Mouse (Mus musculus) limb, embryonic 14.5 days (tissue): Measurements from ENCODE around the gene Wasf2. TPM values are rescaled to one million over a fixed set of nuclear protein-coding genes. Genes with fewer than 3 reads are reported as not detected.

Experiments used
- ATAC-seq: fragments of 200-750 bp; cut with Nextera tagmentation; 2 replicates; pipeline ENCODE4 v1.8.0; 2017; ENCODE audit warnings: low read depth, moderate number of reproducible peaks, moderate TSS enrichment; ENCODE audit not compliant: low FRiP score
- DNase-seq: peaks from one replicate; pipeline ENCODE4 v3.0.0-alpha.2; 2015; ENCODE audit warnings: low spot score
- H3K27ac ChIP-seq: fragments of 300-500 bp; sonication (generic); replicated peaks from 2 replicates; pipeline ENCODE4 v1.5.1; 2014; ENCODE audit warnings: low read depth, mild to moderate bottlenecking, low read length, moderate library complexity, mixed read lengths
- H3K27me3 ChIP-seq: fragments of 300-500 bp; sonication (generic); 2 replicates; pipeline ENCODE4 v1.6.1; 2014; ENCODE audit warnings: low read length, mixed read lengths; ENCODE audit not compliant: control insufficient read depth, insufficient read depth
- H3K36me3 ChIP-seq: fragments of 300-500 bp; sonication (generic); 2 replicates; pipeline ENCODE4 v1.6.1; 2014; ENCODE audit warnings: mild to moderate bottlenecking, low read length, moderate library complexity, mixed read lengths; ENCODE audit not compliant: control insufficient read depth, insufficient read depth
- H3K4me1 ChIP-seq: fragments of 300-500 bp; sonication (generic); 2 replicates; pipeline ENCODE4 v1.6.1; 2014; ENCODE audit warnings: antibody characterized with exemption, low read length, mixed read lengths; ENCODE audit not compliant: control insufficient read depth, insufficient read depth
- H3K4me2 ChIP-seq: fragments of 300-500 bp; sonication (generic); replicated peaks from 2 replicates; pipeline ENCODE4 v1.6.1; 2014; ENCODE audit warnings: low read depth, mild to moderate bottlenecking, low read length, moderate library complexity; ENCODE audit not compliant: severe bottlenecking
- H3K4me3 ChIP-seq: fragments of 300-500 bp; sonication (generic); replicated peaks from 2 replicates; pipeline ENCODE4 v1.5.1; 2014; ENCODE audit warnings: low read length
- H3K9ac ChIP-seq: fragments of 300-500 bp; sonication (generic); 2 replicates; pipeline ENCODE4 v1.6.1; 2014; ENCODE audit warnings: mild to moderate bottlenecking, low read depth, low read length, moderate library complexity; ENCODE audit not compliant: severe bottlenecking
- H3K9me3 ChIP-seq: fragments of 300-500 bp; sonication (generic); 2 replicates; pipeline ENCODE4 v1.6.1; 2016; ENCODE audit warnings: low read length; ENCODE audit not compliant: control insufficient read depth
- POLR2A ChIP-seq: fragments of 200-500 bp; IDR thresholded peaks from 2 replicates; pipeline ENCODE4 v1.8.0; 2012; ENCODE audit warnings: inconsistent platforms, mild to moderate bottlenecking, moderate library complexity, borderline replicate concordance; ENCODE audit not compliant: insufficient read depth, insufficient read length; ENCODE audit errors: extremely low read depth
- whole genome bisulfite sequencing: fragments of 180-500 bp; shearing (Covaris S2); extraction: QIAGEN DNeasy Blood & Tissue Kit; methylation state at CpG from one replicate; pipeline ENCODE4 v1.1.7; 2014; 5-methylcytosine and 5-hydroxymethylcytosine counted together
- polyA plus RNA-seq, 2 experiments: library from polyadenylated mRNA; depleted of rRNA in 1 of 2; stranded (reverse) in 1 of 2; unstranded in 1 of 2; fragments of >200 nt; fragmentation: Nextera tagmentation in 1 of 2; extraction: Ambion mirVana in 1 of 2; gene quantifications; 2 replicates each; pipeline versions ENCODE4 v1.2.1 to v1.2.3; 2012 to 2014

Gene Wasf2
- polyA plus RNA-seq, 2 experiments = 62.0 to 92.2 TPM

DNA sequence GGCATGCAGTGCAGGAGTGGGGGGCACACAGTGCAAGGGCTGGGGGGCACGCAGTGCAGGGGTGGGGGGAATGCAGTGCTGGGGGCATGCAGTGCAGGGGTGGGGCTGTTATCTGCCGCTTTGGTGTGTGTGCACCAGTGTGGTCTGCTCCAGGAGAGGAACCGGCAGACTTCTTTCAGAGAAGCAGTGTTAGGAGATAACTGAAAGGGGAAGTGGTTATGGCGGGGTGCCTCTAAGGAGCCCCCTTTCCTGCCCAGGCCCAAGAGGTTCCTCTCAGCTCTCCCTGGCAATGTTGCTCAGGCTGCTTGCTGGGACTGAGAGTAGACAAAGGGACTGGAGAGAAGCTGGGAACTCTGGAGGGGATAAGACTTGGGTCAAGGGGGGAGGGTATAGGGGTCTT is 107.6 kb downstream of the Wasf2 start:
- H3K9ac ChIP-seq = no peak overlapping the region
- H3K4me2 ChIP-seq = no peak overlapping the region
- H3K36me3 ChIP-seq = no peaks in the 10 kb centered on the region
- H3K9me3 ChIP-seq = no peaks in the 10 kb centered on the region
- ATAC-seq = no peak
- no peak overlapping the region for H3K4me3 ChIP-seq
- WGBS = 64% methylated on average over 4 of the region's 4 CpGs
- no peak for DNase-seq
- H3K27me3 ChIP-seq = peaks cover 3% of the 10 kb centered on the region; the same call in 1 of the 2 replicates
- TF ChIP-seq POLR2A = no peak
- H3K4me1 ChIP-seq = peaks cover 8% of the 10 kb centered on the region
- no peak overlapping the region for H3K27ac ChIP-seq

DNA sequence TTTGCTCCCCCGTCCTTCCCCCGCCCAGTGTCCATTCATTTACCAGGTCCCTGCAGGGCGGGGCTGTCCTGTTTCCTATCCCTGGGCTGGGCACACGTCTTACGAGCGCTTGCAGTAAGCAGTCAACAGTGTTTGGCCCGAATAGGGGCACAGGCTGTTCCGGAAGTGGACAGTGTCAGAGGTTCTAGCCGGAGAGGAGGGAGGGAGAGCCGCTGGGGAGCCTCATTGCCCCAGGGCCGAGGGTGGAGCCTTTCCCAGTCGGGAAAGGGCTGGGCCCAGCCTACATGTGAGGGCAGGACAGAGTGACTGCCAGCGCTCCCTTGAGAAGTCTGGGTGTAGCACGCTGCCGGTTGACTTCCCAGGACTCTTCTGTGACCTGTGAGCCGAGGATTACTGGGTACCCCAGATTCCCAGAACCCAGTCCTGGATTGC is 110.2 kb downstream of the Wasf2 start, which contains the start of gene Map3k6:
Map3k6 (plus strand) TSS at position 329 of the 432 bp plus-strand sequence.
- Histone ChIP-seq H3K9ac (peak within 1 kb of the TSS; percentile 69), H3K36me3 (no peaks in the 10 kb centered on the region), H3K9me3 (no peaks in the 10 kb centered on the region), H3K4me1 (peaks cover 8% of the 10 kb centered on the region), H3K4me2 (peak within 1 kb of the TSS; percentile 95), H3K27me3 (peaks cover 6% of the 10 kb centered on the region; the same call in 1 of the 2 replicates), H3K27ac (0 out of 2 replicates have a peak within 1 kb of the TSS, but pooled peaks have one; percentile 35), H3K4me3 (peak within 1 kb of the TSS; percentile 58)
- TF ChIP-seq POLR2A = no peak
- WGBS = 7% methylated on average over 16 of the region's 16 CpGs
- DNase-seq (no peak), ATAC-seq (no peak)

GRCm38 (mm10) chr4:133240934-133241908 is 110.9 kb downstream of the Wasf2 start:
- peak overlapping the region; percentile 69 for H3K9ac ChIP-seq
- 0 out of 2 replicates have a peak overlapping the region, but pooled peaks have one; percentile 35 for H3K27ac ChIP-seq
- H3K4me3 ChIP-seq = peak overlapping the region; percentile 58
- DNase-seq (peak; percentile 81), ATAC-seq (peak; percentile 91)
- peaks cover 6% of the 10 kb centered on the region; the same call in 1 of the 2 replicates for H3K27me3 ChIP-seq
- WGBS = under 1% methylated on average over 71 of the region's 78 CpGs
- no peaks in the 10 kb centered on the region for H3K9me3 ChIP-seq
- H3K4me1 ChIP-seq = peaks cover 8% of the 10 kb centered on the region
- TF ChIP-seq POLR2A = peak; percentile 47; the same call in 1 of the 2 replicates
- no peaks in the 10 kb centered on the region for H3K36me3 ChIP-seq
- H3K4me2 ChIP-seq = peak overlapping the region; percentile 95

GRCm38 (mm10) chr4:133241910-133242309 is 111.6 kb downstream of the Wasf2 start:
- Histone ChIP-seq H3K9me3 (no peaks in the 10 kb centered on the region), H3K4me2 (peak overlapping the region; percentile 95), H3K27me3 (peaks cover 6% of the 10 kb centered on the region; the same call in 1 of the 2 replicates), H3K4me3 (peak overlapping the region; percentile 58), H3K36me3 (no peaks in the 10 kb centered on the region), H3K27ac (no peak overlapping the region), H3K4me1 (peaks cover 8% of the 10 kb centered on the region), H3K9ac (no peak overlapping the region)
- TF ChIP-seq POLR2A = no peak
- no peak for DNase-seq
- 32% methylated on average over 11 of the region's 11 CpGs for WGBS
- ATAC-seq = no peak

GRCm38 (mm10) chr4:133242710-133243109 is 112.4 kb downstream of the Wasf2 start:
- Histone ChIP-seq H3K9me3 (no peaks in the 10 kb centered on the region), H3K4me3 (no peak overlapping the region), H3K9ac (no peak overlapping the region), H3K27me3 (peaks cover 6% of the 10 kb centered on the region; the same call in 1 of the 2 replicates), H3K4me1 (peaks cover 8% of the 10 kb centered on the region), H3K36me3 (no peaks in the 10 kb centered on the region), H3K4me2 (no peak overlapping the region), H3K27ac (no peak overlapping the region)
- no peak for TF ChIP-seq POLR2A
- 69% methylated on average over 9 of the region's 9 CpGs for WGBS
- no peak for DNase-seq
- no peak for ATAC-seq
